Comparison of ENCODE assay signal across 16 mouse cellular contexts in genomic region chr15:8131761-8132160, GRCm38 (mm10).
"Had no signal": no experiment of that assay in that cellular context is flagged by ENCODE, and none has a peak within 500 bp of the region (broad histone marks: within the 10 kb centered on the region; RNA-seq: fewer than 3 reads in every experiment).

No protein-coding gene starts in this region.

- H3K27me3 ChIP-seq: midbrain, embryonic 12.5 days; neural tube, embryonic 13.5 days; stomach, embryonic 15.5 days had no signal

- H3K9me3 ChIP-seq: limb, embryonic 10.5 days; midbrain, embryonic 12.5 days; neural tube, embryonic 13.5 days; stomach, embryonic 15.5 days had no signal

- ATAC-seq: midbrain, embryonic 16.5 days had no signal

- H3K9ac ChIP-seq: liver, embryonic 14.5 days; midbrain, embryonic 12.5 days; neural tube, embryonic 13.5 days; stomach, embryonic 15.5 days had no signal

- H3K4me1 ChIP-seq: limb, embryonic 10.5 days; midbrain, embryonic 12.5 days; neural tube, embryonic 13.5 days; stomach, embryonic 15.5 days had no signal

- DNase-seq: kidney, adult 8-10 months; kidney, postnatal 36 days; lung, adult 2 months; lung, postnatal 14 days; retina, postnatal 1 day; right cerebral cortex, postnatal 4 days; spleen, adult 18-20 months; thymus, adult 2 months; thymus, postnatal 25 days had no signal

- H3K4me3 ChIP-seq: limb, embryonic 10.5 days; midbrain, embryonic 12.5 days; neural tube, embryonic 13.5 days; stomach, embryonic 15.5 days had no signal

- H3K27ac ChIP-seq: limb, embryonic 10.5 days; liver, embryonic 14.5 days; macrophage; midbrain, embryonic 12.5 days; neural tube, embryonic 13.5 days; stomach, embryonic 15.5 days had no signal

- H3K4me2 ChIP-seq: midbrain, embryonic 12.5 days; neural tube, embryonic 13.5 days; stomach, embryonic 15.5 days had no signal
